Comparison of ENCODE assay signal across 8 mouse cellular contexts in the genomic region with DNA sequence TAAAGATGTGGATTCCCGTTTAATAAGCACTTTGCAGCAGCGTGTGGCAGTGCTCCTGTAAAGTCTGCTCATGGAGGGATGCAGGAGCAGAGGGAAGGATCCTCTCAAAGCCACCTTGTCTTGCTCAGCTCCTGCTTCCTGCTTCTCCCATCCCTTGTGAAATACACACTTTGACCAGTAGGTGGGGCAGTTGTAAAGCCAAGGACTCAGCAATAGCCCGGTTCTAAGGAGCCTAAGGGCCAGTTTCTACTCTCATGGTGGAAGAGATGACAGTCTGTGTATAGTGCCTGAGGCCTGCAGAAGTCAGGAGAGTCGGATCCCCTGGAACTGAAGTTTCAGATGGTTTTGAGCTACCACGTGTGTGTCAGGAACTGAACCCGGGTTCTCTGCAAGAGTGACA.
A peak's percentile ranks its signal among the peaks of the same experiment; 100 is the strongest.
DNase-seq lines count a peak whose midpoint lies in the region; ATAC-seq and TF ChIP-seq lines count a peak whose summit lies in the region.

No protein-coding gene starts in this region.

- H3K27me3 ChIP-seq in kidney, embryonic 16.5 days (ENCODE audit: insufficient read depth, low read length) = no peaks in the 10 kb centered on the region
- H3K27me3 ChIP-seq in liver, adult 2 months (ENCODE audit: control insufficient read depth, insufficient read depth, low read length) = no peaks in the 10 kb centered on the region
- peaks cover 4% of the 10 kb centered on the region; the same call in 1 of the 2 replicates for H3K27me3 ChIP-seq in neural tube, embryonic 15.5 days (replicated peaks)

- 26% methylated on average over 6 of the region's 6 CpGs for WGBS in kidney, embryonic 16.5 days
- 21% methylated on average over 6 of the region's 6 CpGs for WGBS in liver, adult 2 months
- 23% methylated on average over 6 of the region's 6 CpGs for WGBS in neural tube, embryonic 15.5 days

- no peaks in the 10 kb centered on the region for H3K79me2 ChIP-seq in liver, adult 2 months (ENCODE audit: control insufficient read depth, insufficient read depth, low read length)

- peak; percentile 78 for DNase-seq in urinary bladder, postnatal 14 days (ENCODE audit: low spot score)
- no peak for DNase-seq in urinary bladder, adult 2 months (ENCODE audit: low spot score)
- peak; percentile 68 to 84 for DNase-seq in cerebellum, postnatal 36 days
- peak; percentile 54 for DNase-seq in gastrocnemius, adult 18-20 months (ENCODE audit: low spot score)
- DNase-seq in liver, adult 2 months (ENCODE audit: extremely low read depth, low read depth, low spot score) = peak; percentile 29
- peak; percentile 32 for DNase-seq in thymus, postnatal 25 days

- TF ChIP-seq CTCF in liver, adult 2 months (IDR thresholded peaks at IDR 0.05; ENCODE audit: low read depth, low read length) = peak; percentile 63; the same call in 1 of the 2 replicates

- no peaks in the 10 kb centered on the region for H3K36me3 ChIP-seq in kidney, embryonic 16.5 days (ENCODE audit: insufficient read depth, low read length)
- H3K36me3 ChIP-seq in liver, adult 2 months (ENCODE audit: control insufficient read depth, insufficient read depth, low read length) = no peaks in the 10 kb centered on the region
- no peaks in the 10 kb centered on the region for H3K36me3 ChIP-seq in neural tube, embryonic 15.5 days

- no peak overlapping the region for H3K9ac ChIP-seq in kidney, embryonic 16.5 days (replicated peaks; ENCODE audit: low read length)
- H3K9ac ChIP-seq in liver, adult 2 months (ENCODE audit: low read depth, low read length) = no peak overlapping the region
- no peak overlapping the region for H3K9ac ChIP-seq in neural tube, embryonic 15.5 days (replicated peaks)

- TF ChIP-seq POLR2A in liver, adult 2 months (IDR thresholded peaks at IDR 0.05; ENCODE audit: extremely low read depth, insufficient read depth, low read length) = no peak

- H3K4me1 ChIP-seq in kidney, embryonic 16.5 days (ENCODE audit: insufficient read depth, low read length) = no peaks in the 10 kb centered on the region
- no peaks in the 10 kb centered on the region for H3K4me1 ChIP-seq in liver, adult 2 months (ENCODE audit: control insufficient read depth, insufficient read depth, low read length)
- no peaks in the 10 kb centered on the region for H3K4me1 ChIP-seq in neural tube, embryonic 15.5 days

- no peak overlapping the region for H3K27ac ChIP-seq in kidney, embryonic 16.5 days (ENCODE audit: low read length)
- H3K27ac ChIP-seq in liver, adult 2 months (replicated peaks; ENCODE audit: insufficient read depth, low read depth, low read length) = no peak overlapping the region
- H3K27ac ChIP-seq in neural tube, embryonic 15.5 days (replicated peaks) = no peak overlapping the region

- H3K4me3 ChIP-seq in kidney, embryonic 16.5 days (ENCODE audit: low read length) = no peak overlapping the region
- no peak overlapping the region for H3K4me3 ChIP-seq in liver, adult 2 months (ENCODE audit: insufficient read depth, low read depth, low read length)
- no peak overlapping the region for H3K4me3 ChIP-seq in neural tube, embryonic 15.5 days (replicated peaks)

- H3K9me3 ChIP-seq in kidney, embryonic 16.5 days (ENCODE audit: low read length) = 0 out of 2 replicates have a peak, but pooled peaks cover 4% of the 10 kb centered on the region
- no peaks in the 10 kb centered on the region for H3K9me3 ChIP-seq in neural tube, embryonic 15.5 days (replicated peaks)

- no peak overlapping the region for H3K4me2 ChIP-seq in kidney, embryonic 16.5 days (replicated peaks; ENCODE audit: low read depth, low read length)
- no peak overlapping the region for H3K4me2 ChIP-seq in neural tube, embryonic 15.5 days

- ATAC-seq in kidney, embryonic 16.5 days (ENCODE audit: low FRiP score, low TSS enrichment) = peak; percentile 42; the same call in 1 of the 2 replicates
- peak; percentile 68 for ATAC-seq in neural tube, embryonic 15.5 days (ENCODE audit: low FRiP score)
